Mouse (Mus musculus) large intestine, adult 2 months (tissue): ENCODE data around the gene Cryz. TPM values are rescaled to one million over a fixed set of nuclear protein-coding genes. Genes with fewer than 3 reads are reported as not detected.

Experiments
- DNase-seq: peaks from one replicate; pipeline ENCODE4 v3.0.0-alpha.2; 2012; ENCODE audit warnings: low read depth, low spot score
- WGBS: fragments of 180-500 bp; shearing (Covaris S2); methylation state at CpG from one replicate; pipeline ENCODE4 v1.1.7; 2018; 5-methylcytosine and 5-hydroxymethylcytosine counted together
- polyA plus RNA-seq: library from polyadenylated mRNA; depleted of rRNA; stranded (reverse); fragments of >200 nt; gene quantifications from 2 replicates; pipeline ENCODE4 v1.2.3, GENCODE M21; 2012; rRNA removed

The Cryz gene
- polyA plus RNA-seq, 1 experiment = 1.1 TPM

GRCm38 (mm10) chr3:154663976-154664581 is 67.6 kb downstream of the Cryz start:
- no peak for DNase-seq
- WGBS = 8% methylated on average over 26 of the region's 27 CpGs

DNA sequence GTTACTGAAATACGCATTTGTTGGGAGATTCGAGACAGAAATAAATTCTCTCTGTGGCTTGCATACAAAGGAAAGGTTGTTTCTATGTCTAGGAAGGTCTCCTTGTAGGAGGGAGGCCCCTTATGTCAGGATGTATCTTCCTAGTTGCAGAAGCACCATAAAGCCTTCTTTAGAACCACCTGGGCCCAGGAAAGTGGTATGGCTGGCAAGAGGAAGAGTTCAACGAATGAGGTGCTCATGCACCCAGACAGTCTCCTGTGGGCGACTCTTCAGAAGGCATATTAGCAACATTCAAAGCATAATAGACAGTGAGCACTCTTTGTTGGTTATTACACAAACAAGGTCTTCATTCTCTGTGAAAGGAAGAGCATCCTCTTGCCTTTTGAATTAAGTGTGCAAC is 68.1 kb downstream of the Cryz start:
- 50% methylated on average over 4 of the region's 4 CpGs for WGBS
- no peak for DNase-seq

GRCm38 (mm10) chr3:154668485-154668884 is 72.0 kb downstream of the Cryz start:
- no peak for DNase-seq
- WGBS = 80% methylated on average over 3 of the region's 3 CpGs

DNA sequence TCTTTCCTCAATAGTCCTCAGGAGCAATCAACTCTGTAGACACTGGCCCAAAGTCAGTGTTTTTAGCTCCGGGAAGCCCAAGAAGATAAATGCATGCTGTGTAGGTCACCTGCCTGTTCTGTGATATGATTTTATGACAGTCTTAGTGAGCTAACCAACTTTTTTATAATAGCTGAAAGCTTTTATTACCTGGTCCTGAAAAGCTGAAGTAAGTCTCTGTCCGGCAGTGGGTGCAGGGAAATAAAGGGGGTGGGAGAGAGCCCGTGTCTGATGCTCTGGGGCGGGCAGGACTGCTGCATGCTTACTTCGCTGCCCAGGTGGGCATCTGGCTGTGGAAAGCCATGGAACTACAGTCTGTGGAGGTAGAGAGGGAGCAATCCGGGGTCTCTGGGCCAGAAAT is 74.1 kb downstream of the Cryz start:
- no peak for DNase-seq
- 45% methylated on average over 6 of the region's 6 CpGs for WGBS

DNA sequence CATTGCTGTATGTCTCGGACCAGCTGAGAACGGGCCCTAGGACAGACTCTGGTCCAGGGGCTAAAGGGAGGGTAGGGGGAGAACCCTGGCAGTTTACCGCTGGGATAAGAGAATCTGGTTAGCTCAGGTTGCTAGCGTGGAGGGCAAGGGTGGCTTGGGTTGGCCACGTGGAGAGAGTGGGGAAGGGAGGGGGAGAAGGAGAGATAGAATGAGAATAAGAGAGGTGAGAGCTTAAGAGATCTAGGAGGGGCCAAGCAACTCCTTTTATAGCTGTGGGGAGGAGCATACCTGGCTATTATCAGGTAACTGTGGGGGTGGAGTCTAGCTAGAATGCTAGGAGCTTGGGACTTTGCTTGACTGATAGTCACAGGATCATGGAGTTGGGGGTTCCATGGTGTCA is 74.5 kb downstream of the Cryz start:
- 46% methylated on average over 5 of the region's 5 CpGs for WGBS
- DNase-seq = no peak

Other genes with a start within 250 kb of the Cryz start
- gene Tyw3, start 393 bp downstream of the Cryz start, polyA plus RNA-seq = 1.9 and 2.2 TPM in 2 replicates
- 0.05 TPM in 1 of 2 replicates, not detected in the other for gene Erich3, start 67.1 kb downstream of the Cryz start, polyA plus RNA-seq